Mouse (Mus musculus) left cerebral cortex, adult 8-10 months (tissue): ENCODE data around the gene Ttpal. TPM values are rescaled to one million over a fixed set of nuclear protein-coding genes. Genes with fewer than 3 reads are reported as not detected.
A peak's percentile ranks its signal among the peaks of the same experiment; 100 is the strongest.

Source experiments
- DNase-seq, 2 experiments: peaks; one replicate each; pipeline ENCODE4 v3.0.0; 2022; ENCODE audit warnings: low spot score in 2 of 2
- total RNA-seq, 4 experiments: library from RNA; stranded (reverse); gene quantifications; 2 replicates each; pipeline ENCODE4 v1.2.4; 2022

The Ttpal gene
- total RNA-seq = 10 to 100 TPM; 53.4 to 61.2 (median 59.0) TPM

DNA sequence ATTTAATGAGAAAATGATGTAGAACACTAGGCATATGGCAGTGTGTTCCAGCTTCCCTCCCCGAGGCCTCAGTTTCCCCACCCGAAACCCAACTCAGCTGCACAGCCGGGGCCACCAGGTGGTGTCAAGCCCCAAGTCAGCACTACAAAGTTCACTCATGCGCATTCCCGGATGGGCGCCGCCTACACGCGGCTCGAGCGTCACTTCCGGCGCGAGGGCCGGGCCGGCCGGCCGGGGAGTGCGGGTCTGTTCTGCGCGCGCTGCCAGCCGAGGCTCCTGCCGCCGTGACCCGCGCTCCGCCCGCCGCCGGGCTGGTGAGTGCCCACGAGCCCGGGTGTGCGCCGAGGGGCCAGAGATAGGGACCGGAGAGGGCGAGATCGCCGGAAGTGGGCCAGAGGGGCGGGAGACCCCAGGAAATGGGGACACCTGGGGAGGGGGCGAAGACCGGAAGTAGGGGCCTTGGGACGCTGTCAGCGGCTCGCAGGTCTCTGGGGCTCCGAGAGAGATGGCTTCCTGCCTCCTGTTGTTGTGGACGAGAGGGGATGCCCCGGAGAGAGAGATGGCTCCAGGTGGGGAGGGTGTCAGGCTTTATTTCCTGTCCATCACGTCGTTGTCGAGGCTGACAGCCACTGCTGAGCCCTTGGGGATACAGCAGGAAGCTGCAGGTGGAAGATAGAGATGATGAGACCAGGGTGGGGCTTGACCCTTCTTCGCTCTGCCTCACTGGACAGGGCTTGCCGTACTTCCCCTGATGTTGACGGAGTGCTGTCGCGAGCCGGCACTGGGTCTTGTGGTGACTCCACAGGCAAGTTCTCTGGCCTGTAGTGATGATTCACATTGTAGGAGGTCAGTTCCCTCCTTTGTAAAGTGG, at the start of gene Ttpal:
Ttpal (plus strand) TSS at position 214 of the 871 bp plus-strand sequence.
- DNase-seq = peak; percentile 74 to 83

DNA sequence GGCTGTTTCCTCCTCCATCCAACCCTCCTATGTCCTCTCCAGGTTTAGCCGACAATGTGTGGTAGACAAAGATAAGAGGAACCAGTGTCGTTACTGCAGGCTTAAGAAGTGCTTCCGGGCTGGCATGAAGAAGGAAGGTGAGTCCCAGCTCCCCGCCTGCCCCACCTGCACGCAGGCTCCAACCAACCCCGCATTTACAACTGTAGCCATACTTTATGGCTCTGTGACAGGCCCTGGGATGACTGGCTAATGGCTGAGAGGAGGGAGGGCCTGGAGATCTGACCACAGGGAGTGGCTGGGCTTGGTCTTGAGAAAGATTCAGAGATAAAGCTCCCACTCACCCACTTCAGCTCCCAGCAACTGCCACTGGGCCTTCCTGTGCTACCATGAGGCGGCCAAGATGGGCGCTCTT, 49.6 kb upstream of the Ttpal start:
- no peak for DNase-seq

DNA sequence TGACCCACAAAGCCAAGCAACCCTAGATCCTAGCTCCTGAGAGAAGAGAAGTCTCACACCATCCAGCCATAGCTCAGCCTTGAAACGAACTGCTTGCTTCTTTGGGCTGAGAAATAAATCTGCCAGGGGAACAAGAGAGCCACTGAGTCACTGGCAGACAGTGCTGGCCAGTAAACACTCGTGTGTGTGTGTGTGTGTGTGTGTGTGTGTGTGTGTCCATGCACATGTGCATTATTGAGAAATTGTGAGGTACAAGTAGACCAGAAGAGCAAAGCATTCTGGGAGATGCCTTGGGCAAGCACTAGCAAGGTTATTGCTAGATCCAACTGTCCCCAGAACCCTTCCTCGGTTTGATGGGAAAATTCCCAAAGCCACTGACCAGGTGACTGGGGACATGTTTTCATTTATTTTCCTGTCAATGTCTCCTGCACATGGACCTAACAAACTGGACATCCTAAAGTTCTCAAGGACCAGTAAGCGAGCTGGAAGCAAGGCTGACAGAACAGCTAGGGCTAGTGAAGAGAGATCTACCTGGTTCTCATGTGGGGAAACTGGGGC, 47.6 kb upstream of the Ttpal start:
- no peak for DNase-seq

DNA sequence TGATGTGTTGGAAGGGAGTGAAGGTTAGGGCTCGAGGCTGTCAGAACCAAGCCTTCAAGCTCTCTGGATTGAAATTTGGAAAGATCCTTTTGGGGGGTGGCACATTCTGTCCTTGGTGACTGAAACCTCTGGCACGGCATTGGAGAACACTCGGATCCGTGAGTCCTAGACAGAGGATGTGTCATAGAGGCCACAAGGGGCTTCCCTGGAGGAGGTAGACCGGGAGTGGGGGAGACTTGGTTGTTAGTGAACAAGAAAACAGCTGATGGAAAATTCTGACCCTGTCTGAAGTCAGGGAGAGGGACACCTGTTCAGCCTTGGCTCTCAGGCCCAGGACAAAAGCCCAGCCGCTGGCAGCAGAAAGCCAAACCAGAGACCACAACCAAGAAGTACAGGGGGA, 47.1 kb upstream of the Ttpal start:
- DNase-seq = no peak

DNA sequence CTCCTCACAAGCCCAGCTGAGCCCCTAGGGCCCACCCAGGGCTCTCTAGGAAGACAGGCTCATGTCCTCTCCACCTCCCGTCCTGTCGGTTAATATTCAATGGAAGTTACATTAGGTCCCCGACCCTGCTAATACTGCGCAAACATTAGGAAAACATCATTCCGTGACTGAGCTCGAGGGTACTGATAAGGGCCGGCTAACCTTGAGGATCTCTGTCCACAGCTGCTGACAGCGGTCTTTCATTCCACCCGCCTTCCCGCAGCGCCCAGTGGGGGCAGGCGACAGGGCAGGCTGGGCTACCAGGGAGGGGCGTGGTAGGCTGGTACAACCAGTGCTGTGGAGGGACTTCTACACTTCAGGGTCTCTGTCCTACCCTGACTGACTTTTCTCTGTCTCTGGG, 46.7 kb upstream of the Ttpal start:
- no peak for DNase-seq

DNA sequence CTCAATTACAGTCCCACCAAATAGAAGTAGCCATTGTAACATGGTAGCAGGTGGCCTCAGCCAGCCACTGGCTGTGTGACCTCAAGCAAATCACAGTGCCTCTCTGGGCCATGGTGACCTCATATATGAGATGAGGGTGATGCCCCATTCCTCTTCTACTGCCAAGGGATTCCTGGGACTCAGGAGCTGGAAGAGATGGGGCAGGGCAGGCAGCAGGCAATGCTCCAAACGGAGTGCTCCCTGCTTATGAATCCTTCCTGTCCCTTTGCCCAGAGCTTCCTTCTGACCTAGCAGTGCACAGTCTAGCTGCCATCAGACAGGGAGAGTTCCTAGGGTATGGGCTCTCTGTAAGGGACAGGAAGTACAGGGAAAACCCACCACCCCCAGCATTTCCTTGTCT, 43.6 kb upstream of the Ttpal start:
- DNase-seq = no peak

DNA sequence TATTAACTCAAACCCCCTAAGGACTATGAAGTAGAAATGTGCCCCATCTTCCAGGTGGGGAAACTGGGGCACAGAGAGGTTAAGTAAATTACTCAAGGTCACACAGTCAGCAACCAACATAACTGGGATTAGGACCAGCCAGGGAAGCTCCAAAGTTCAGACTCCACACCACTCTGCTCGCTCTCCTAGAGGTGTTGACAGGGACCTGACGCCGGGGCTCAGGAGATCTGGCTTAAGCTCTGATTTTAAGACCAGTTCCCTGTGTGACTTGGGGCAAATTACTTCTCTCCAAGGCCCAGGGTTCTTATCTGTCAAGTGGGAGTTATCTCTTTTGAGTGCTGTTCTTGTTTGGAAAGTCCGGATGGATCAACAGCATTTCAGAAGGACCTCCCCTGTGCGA, 42.9 kb upstream of the Ttpal start:
- no peak for DNase-seq

DNA sequence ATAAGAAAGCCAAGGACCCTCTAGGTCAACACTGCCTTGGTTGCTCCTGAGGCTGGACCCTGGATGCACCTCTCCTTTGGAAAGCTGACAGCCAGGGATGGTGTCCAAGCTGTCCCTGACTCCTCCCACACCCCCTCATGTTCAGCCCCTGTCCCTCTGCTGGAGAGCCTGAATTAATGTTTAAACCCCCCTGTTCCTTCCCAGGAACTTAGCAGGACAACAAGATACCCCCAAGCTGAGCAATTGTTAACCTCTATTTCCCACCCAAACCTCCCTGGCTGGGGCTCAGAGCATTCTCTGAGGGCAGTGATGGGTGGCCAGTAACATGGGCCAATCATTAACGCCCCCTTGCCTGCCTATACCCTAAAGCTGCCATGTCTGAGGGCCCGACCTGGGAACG, 41.9 kb upstream of the Ttpal start:
- no peak for DNase-seq

DNA sequence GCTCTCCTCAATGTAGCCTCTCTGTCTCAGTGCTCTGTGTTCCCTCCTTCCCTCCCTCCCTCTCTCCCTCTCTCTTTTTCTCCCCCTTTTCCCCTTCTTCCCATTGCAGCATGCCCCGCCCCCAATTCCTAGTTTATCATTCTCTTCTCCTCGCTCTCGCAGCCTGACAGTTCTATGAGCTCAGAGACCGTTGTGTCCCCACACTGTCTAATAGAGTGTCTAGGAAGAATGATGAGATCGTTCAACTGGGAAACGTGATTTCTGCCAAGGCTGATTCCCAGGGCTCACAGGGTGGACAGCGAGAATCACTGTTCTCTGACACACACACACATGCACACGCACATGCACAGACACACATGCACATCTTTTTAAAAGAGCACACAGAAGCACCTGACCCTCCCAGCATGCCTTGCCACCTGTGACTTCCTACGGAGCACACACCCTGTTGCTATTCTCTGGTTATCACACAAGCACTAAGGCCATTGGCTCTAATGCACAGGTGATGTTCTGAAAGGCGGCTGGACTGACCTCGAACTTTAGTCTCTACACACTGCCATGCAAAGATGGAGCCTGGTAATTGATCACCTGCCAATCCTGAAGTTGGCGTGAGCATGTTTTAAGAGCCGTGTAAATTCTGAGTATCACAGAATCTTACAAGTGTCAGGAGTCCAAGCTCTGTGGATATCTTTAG, 40.7 kb upstream of the Ttpal start:
- no peak for DNase-seq

DNA sequence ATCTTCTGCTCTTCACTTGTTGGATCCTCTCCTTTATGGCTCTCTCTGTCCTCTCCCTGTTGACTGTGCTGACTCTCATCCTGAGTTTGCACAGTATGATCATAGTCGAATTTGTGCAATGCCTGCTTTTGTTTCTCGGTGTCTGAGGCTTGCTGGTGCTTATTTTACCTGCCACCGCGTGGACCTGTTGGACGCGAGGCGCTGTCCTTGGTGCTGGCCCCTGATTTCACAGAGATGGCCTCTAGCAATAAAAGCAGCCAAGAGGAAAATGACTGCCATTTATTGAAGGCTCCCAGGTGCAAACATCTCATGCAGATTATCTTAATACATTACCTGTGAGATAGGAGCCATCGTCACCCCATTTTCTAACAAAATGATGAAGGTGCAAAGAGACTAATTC, 37.5 kb upstream of the Ttpal start:
- no peak for DNase-seq

DNA sequence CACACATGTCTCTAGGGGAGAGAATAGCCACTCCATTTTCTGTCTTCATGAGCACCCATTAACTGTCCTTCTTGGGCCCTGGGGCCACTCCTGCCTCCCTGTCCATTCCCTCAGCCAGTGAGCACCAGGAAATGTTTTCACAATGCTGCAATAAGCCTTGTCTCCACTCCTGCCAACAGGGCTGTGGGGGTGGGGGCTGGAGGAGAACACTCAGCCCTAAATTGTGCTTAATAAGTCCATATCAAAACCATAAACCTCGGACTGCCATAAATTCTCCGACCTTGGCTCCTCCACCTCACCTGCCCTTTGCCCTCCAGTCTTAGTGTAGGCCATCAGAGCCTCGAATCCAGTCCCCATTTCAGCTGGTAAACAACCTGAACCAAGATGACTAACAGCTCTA, 27.8 kb upstream of the Ttpal start:
- no peak for DNase-seq

DNA sequence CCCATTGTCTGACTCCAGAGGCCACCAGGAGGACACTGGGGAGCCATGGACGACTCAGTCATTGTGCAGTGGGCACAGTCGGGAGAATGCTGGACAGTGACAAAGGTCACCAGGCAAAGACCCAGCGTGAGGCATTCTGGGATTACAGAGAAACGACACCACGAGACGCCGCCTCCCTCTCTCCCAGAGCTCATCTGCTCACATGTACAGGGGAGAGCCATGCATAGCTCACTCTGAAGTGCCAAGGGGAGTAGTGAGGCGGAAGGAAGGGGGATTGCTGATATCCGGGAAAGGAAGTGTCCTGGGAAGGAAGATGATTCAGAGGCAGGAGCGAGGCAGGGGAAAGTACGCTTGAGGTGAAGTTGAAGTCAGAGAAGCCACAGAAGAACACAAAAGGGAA, 26.9 kb upstream of the Ttpal start:
- no peak for DNase-seq

DNA sequence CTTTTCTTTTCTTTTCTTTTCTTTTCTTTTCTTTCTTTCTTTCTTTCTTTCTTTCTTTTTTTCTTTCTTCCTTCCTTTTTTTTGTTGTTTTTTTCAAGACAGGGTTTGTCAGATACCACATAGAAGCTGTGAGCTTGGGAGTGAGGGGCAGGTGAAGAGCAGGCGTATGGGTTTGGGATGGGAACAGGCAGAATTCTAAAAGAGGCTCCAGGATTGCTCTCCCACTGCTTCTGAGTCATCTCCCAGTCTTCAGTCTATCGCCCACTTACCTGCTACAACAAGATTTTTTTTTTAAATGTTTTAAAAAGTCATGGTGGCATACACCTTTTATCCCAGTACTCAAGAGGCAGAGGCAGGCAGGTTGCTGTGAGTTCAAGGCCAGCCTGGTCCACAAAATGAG, 24.1 kb upstream of the Ttpal start:
- DNase-seq = peak in 1 of 2 experiments; percentile 20

DNA sequence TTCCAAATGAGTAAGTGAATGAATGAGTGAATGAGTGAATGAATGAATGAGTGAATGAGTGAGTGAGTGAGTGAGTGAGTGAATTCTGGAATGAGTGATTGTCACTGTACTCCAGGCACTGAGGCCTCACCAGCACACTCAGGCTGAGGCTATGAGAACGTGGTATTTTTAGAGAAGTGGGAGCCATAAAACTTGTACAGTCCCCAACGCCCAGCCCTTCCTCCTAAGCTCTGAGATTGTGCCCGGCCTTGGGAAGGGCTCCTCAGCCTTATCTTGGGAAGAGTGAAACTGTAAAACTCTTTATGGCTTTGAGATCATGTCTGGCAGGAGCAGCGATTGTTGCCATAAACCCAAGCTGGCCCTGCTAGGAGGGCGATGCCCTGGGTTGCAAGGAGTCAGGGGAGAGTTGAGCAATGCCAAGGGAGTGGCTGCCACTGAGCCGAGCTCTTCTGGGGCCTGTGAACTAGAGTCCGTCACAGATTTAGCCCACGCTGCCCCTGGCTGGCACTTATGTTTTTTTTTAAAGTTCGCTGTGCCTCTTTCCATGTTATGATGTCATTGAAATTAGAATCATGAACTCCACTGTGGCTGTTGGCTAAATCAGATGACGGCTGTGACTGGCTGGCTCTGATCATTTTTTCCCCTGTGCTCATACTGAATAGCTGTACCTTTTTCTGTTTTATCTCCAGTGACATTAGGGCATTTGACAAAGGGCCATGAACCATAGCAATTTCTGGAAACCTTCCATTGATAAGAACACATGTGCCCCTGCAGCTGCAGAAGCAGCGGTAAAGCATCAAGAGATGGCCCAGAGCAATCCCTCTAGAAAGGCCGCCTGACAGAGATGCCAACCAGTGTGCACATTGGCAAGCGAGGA, 21.8 kb upstream of the Ttpal start:
- DNase-seq = no peak

DNA sequence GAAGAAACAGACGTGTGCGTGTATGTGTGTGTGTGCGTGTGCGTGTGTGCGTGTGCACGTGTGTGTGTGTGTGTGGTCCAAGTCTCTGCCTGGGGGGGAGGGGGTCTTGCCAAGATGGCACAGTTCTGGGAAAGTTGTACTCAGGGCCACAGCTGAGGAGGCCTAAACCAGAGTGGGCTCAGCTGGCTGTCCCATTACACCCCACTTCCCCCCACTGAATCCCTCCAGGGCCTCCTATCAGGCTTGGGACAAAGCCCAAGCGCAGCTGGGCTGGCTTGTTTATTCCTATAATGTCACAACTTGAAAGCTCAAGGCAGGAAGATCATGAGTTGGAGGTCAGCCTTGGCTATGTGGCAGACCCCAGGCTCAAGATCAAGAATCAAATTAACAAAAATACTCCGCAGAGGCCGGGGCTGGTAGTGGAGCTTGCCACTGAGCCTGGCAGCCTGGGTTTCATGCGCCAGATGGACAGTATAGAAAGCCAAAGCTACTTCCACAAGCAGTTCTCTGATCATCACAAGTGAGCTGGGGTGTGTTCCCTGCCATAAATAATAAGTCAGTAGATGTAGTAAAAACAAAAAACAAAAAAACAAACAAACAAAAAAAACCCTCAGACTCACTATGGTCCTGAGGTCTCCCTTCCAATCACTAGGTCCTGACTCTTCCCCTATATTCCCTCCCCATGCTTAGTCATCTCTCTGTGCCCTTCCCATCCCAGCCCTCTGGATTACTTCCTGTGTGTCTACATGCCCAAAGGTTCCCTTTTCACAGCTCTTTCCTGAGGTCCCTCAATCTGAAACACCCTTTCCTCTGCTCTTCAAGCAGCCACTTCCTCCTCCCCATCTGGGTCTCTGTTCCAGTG, 18.7 kb upstream of the Ttpal start:
- no peak for DNase-seq

DNA sequence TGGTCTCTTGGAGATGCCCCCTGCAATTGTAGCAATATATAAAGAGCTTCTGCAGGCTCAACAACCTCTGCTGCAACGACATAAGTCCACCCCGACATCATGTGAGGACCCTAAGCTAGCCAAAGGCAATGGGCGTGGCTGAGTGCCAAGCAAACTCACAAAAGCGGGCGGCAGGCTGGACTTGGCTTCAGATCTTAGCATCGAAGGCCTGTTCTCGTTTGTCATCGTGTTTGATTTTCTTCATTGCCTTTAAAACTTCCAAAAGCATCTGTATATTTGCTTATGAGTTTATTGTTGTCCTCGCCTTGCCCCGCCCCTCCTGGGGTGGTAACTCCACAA, 18.1 kb upstream of the Ttpal start:
- no peak for DNase-seq

DNA sequence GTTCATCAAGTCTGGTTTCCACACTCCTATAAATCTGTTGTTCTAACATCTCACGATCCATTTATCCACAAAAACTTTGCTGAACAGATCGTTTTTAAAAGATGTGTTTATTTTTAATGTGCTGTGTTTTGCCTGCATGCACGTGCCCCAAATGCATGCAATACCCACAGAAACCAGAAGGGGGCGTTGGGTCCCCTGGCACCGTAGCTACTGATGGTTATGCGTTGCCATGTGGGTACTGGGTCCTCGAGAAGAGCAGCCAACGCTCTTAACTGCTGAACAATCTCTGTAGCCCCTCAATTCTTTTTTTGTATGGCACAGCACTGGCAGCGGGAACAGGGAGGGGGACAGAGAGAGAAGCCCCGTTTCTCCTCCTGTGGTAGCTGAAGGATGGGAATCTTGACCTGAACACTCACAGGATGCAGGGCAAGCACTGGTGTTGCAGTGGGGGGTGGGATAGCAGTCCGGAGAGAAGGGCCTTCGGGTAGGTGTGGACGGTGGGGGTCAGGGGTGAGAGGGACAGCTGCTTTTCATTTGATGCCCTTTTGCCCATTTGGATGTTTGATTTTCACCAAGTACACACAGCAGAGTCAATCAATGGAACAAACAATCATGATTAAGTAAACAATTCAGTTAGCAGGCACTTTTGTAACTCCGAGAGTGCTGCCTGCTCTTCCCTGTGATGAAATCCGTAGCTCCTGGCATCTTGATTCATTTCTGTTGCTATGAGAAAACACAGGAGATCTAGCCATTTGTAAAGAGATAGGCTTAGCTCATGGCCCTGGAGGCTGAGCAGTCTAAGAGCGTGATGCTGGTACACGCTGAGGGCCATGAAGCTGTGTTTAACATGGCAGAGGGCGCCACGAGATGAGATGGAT, 15.5 kb upstream of the Ttpal start:
- DNase-seq = no peak

DNA sequence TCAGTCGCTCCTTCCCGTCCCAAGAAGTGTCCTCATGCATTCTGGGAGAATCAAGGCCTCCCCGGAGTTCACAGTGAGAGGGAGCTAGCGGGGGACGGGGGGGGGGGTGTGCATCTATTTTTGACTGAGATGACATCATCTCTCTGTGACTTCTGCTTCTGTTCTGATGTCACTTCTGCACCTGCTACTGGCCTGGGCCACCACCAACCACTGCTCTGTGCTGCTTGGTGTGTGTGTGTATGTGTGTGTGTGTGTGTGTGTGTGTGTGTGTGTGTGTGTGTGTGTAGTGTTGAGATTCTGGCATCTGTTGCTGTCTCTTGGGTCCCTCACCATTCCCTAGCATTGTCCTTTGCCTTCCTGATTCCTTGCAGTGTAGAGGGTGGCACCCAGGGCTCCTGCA, 14.6 kb upstream of the Ttpal start:
- DNase-seq = no peak

DNA sequence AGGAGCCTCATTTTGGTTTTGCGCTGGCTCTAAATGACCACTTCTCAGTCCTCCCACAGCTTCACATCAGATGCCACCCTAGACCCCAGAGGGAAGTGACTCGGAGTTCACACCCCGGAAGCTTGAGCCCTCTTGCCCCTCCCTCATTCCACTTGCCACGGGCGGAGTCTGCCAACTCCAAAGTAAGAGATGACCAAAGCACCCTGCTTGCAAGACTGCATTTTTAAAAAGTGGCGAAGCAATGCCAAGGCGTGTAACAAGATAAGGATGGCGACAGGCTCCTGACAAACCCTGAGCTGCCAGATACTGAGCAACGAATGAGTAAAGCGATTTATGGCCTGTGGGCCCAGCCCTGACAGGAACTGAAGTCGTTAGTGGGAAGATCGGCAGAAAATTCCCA, 11.9 kb upstream of the Ttpal start:
- DNase-seq = no peak

DNA sequence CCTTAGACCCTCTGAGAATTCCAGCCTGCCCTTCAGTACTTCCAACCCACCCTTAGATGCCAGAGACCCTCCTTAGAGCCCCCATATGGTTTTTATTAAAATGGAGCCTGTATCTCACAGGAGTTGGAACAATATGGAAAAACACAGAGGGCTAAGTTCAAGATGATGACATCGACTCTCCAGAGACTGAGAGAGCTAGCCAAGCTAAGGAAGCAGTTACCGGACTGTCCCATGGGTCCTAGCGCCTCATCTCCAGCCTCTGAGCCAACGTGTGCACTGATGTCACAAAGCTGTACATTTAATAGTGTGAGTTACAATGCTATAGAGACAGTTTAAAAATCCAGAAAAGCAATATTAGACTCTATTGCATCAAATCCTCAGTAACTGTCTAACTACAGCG, 11.1 kb upstream of the Ttpal start:
- no peak for DNase-seq
